Comparison of ENCODE assay signal across 18 mouse cellular contexts in the genomic region with DNA sequence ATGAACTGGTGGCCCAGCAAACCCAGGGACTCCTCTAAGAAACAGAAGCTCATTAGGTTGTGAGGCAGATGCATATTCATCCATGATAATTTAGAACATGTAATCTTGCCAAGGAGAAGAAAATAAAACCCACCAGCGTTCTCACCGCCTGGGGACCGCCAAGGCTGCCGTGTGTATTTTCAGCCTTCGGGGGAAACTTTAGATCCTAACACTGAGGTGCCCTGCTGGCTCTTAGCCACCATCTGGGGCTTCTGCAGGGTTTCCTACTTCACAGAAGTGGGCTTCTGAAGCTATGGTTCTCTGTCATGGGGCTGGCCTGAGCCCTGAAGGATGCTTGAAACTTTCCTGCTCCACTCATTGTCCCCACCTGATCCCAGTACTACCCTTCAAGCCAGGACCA.
"Had no signal": no experiment of that assay in that cellular context is flagged by ENCODE, and none has a peak within 500 bp of the region (broad histone marks: within the 10 kb centered on the region; RNA-seq: fewer than 3 reads in every experiment).

No protein-coding gene starts in this region.

- H3K36me3 ChIP-seq: liver, embryonic 12.5 days; midbrain, embryonic 10.5 days; midbrain, embryonic 12.5 days; neural tube, embryonic 13.5 days; neural tube, embryonic 15.5 days had no signal

- H3K27me3 ChIP-seq: liver, embryonic 12.5 days; midbrain, embryonic 12.5 days; neural tube, embryonic 13.5 days; neural tube, embryonic 15.5 days had no signal

- H3K4me1 ChIP-seq: liver, embryonic 12.5 days; midbrain, embryonic 10.5 days; midbrain, embryonic 12.5 days; neural tube, embryonic 13.5 days; neural tube, embryonic 15.5 days had no signal

- H3K9me3 ChIP-seq: neural tube, embryonic 15.5 days had no signal

- H3K4me2 ChIP-seq: liver, embryonic 12.5 days; lung, embryonic 14.5 days; midbrain, embryonic 12.5 days; neural tube, embryonic 13.5 days; neural tube, embryonic 15.5 days had no signal

- H3K4me3 ChIP-seq: liver, embryonic 12.5 days; midbrain, embryonic 10.5 days; midbrain, embryonic 12.5 days; myocyte; neural tube, embryonic 13.5 days; neural tube, embryonic 15.5 days had no signal

- H3K9ac ChIP-seq: liver, embryonic 12.5 days; liver, embryonic 14.5 days; lung, embryonic 14.5 days; midbrain, embryonic 12.5 days; neural tube, embryonic 13.5 days; neural tube, embryonic 15.5 days had no signal

- DNase-seq: lung, adult 18-20 months; lung, embryonic 14.5 days; lung, postnatal 10 days; lung, postnatal 4 days; midbrain, embryonic 14.5 days; retina, postnatal 1 day; spleen, adult 18-20 months; thymus, adult 18-20 months; thymus, postnatal 14 days; thymus, postnatal 36 days had no signal

- ATAC-seq: liver, embryonic 12.5 days; midbrain, embryonic 16.5 days had no signal

- H3K27ac ChIP-seq: liver, embryonic 12.5 days; liver, embryonic 14.5 days; midbrain, embryonic 10.5 days; midbrain, embryonic 12.5 days; neural tube, embryonic 13.5 days; neural tube, embryonic 15.5 days had no signal
